Mouse (Mus musculus) forebrain, embryonic 11.5 days (tissue): Measurements from ENCODE around the gene Cdk5rap1. TPM values are rescaled to one million over a fixed set of nuclear protein-coding genes. Genes with fewer than 3 reads are reported as not detected.
A peak's percentile ranks its signal among the peaks of the same experiment; 100 is the strongest.

Source experiments
- ATAC-seq: fragments of 200-750 bp; cut with Nextera tagmentation; replicated peaks from 2 replicates; pipeline ENCODE4 v1.8.0; 2017; ENCODE audit warnings: moderate TSS enrichment; ENCODE audit not compliant: low FRiP score
- DNase-seq: peaks from one replicate; pipeline ENCODE4 v3.0.0-alpha.2; 2017; ENCODE audit warnings: low spot score
- H3K27ac ChIP-seq: fragments of 300-500 bp; sonication (generic); 2 replicates; pipeline ENCODE4 v1.5.1; 2014; ENCODE audit warnings: low read depth, low read length
- H3K27me3 ChIP-seq: fragments of 300-500 bp; sonication (generic); 2 replicates; pipeline ENCODE4 v1.6.1; 2014; ENCODE audit warnings: mild to moderate bottlenecking, low read length, mixed read lengths; ENCODE audit not compliant: control insufficient read depth, insufficient read depth
- H3K36me3 ChIP-seq: fragments of 300-500 bp; sonication (generic); 2 replicates; pipeline ENCODE4 v1.6.1; 2014; ENCODE audit warnings: mild to moderate bottlenecking, low read length, moderate library complexity, mixed read lengths; ENCODE audit not compliant: control insufficient read depth, insufficient read depth
- H3K4me1 ChIP-seq: fragments of 300-500 bp; sonication (generic); replicated peaks from 2 replicates; pipeline ENCODE4 v1.6.1; 2014; ENCODE audit warnings: low read length, mixed read lengths; ENCODE audit not compliant: control insufficient read depth, insufficient read depth
- H3K4me2 ChIP-seq: fragments of 300-500 bp; sonication (generic); 2 replicates; pipeline ENCODE4 v1.6.1; 2014; ENCODE audit warnings: low read depth, mild to moderate bottlenecking, low read length, moderate library complexity, mixed read lengths; ENCODE audit not compliant: severe bottlenecking
- H3K4me3 ChIP-seq: fragments of 300-500 bp; sonication (generic); 2 replicates; pipeline ENCODE4 v1.5.1; 2014; ENCODE audit warnings: low read depth, low read length
- H3K9ac ChIP-seq: fragments of 300-500 bp; sonication (generic); 2 replicates; pipeline ENCODE4 v1.6.1; 2014; ENCODE audit warnings: low read length
- H3K9me3 ChIP-seq: fragments of 300-500 bp; sonication (generic); 2 replicates; pipeline ENCODE4 v1.6.1; 2016; ENCODE audit warnings: low read length, mixed read lengths; ENCODE audit not compliant: control insufficient read depth
- WGBS: fragments of 180-500 bp; shearing (Covaris S2); extraction: QIAGEN DNeasy Blood & Tissue Kit; methylation state at CpG from one replicate; pipeline ENCODE4 v1.1.7; 2014; 5-methylcytosine and 5-hydroxymethylcytosine counted together
- polyA plus RNA-seq: library from polyadenylated mRNA; unstranded; fragments of >200 nt; fragmentation: Nextera tagmentation; extraction: Ambion mirVana; gene quantifications from 2 replicates; pipeline ENCODE4 v1.2.1, GENCODE M21; 2014

The Cdk5rap1 gene
- 15.0 and 17.0 TPM in 2 replicates for polyA plus RNA-seq

- DNase-seq = no peak
- H3K4me2 ChIP-seq = peak within 1 kb of the TSS; percentile 73
- 13% methylated on average over 9 of the region's 9 CpGs for WGBS
These were observed at the start of gene Cdk5rap1 for GRCm38 (mm10) chr2:154372842-154373500. Cdk5rap1 (minus strand) TSS chr2:154373010.

GRCm38 (mm10) chr2:154422181-154422580, 49.4 kb upstream of the Cdk5rap1 start:
- Histone ChIP-seq H3K36me3 (no peaks in the 10 kb centered on the region), H3K4me3 (no peak overlapping the region), H3K27me3 (no peaks in the 10 kb centered on the region; the same call in 1 of the 2 replicates), H3K9me3 (no peaks in the 10 kb centered on the region), H3K4me1 (peaks cover 9% of the 10 kb centered on the region; the same call in 1 of the 2 replicates), H3K9ac (no peak overlapping the region), H3K4me2 (no peak overlapping the region), H3K27ac (peak overlapping the region; percentile 20; the same call in 1 of the 2 replicates)
- no peak for DNase-seq
- no peak for ATAC-seq
- WGBS = 68% methylated on average over 5 of the region's 5 CpGs

More at GRCm38 (mm10) chr2:154372842-154373500, at the start of gene Cdk5rap1:
- Histone ChIP-seq H3K36me3 (no peaks in the 10 kb centered on the region), H3K9me3 (no peaks in the 10 kb centered on the region), H3K9ac (peak within 1 kb of the TSS; percentile 93), H3K27me3 (no peaks in the 10 kb centered on the region), H3K4me3 (peak within 1 kb of the TSS; percentile 79), H3K27ac (peak within 1 kb of the TSS; percentile 8; the same call in 1 of the 2 replicates), H3K4me1 (no peaks in the 10 kb centered on the region)
- peak; percentile 25; the same call in 1 of the 2 replicates for ATAC-seq

- 17% methylated on average over 7 of the region's 7 CpGs for WGBS
- Histone ChIP-seq H3K9me3 (no peaks in the 10 kb centered on the region), H3K4me3 (no peak overlapping the region), H3K4me2 (no peak overlapping the region), H3K4me1 (0 out of 2 replicates have a peak, but pooled peaks cover 7% of the 10 kb centered on the region), H3K27ac (peak overlapping the region; percentile 78), H3K9ac (no peak overlapping the region), H3K36me3 (no peaks in the 10 kb centered on the region), H3K27me3 (no peaks in the 10 kb centered on the region)
- peak; percentile 78 for ATAC-seq
- peak; percentile 75 for DNase-seq
These were observed 48.3 kb upstream of the Cdk5rap1 start for GRCm38 (mm10) chr2:154420942-154421731.

- H3K4me3 ChIP-seq = no peak overlapping the region
- H3K36me3 ChIP-seq = no peaks in the 10 kb centered on the region
- no peak overlapping the region for H3K9ac ChIP-seq
- no peak for ATAC-seq
- H3K4me1 ChIP-seq = 0 out of 2 replicates have a peak, but pooled peaks cover 5% of the 10 kb centered on the region
- no peak overlapping the region for H3K27ac ChIP-seq
- 75% methylated on average over 9 of the region's 9 CpGs for WGBS
- H3K4me2 ChIP-seq = no peak overlapping the region
- H3K9me3 ChIP-seq = no peaks in the 10 kb centered on the region
- no peak for DNase-seq
- no peaks in the 10 kb centered on the region for H3K27me3 ChIP-seq
These were observed 47.1 kb upstream of the Cdk5rap1 start for GRCm38 (mm10) chr2:154419631-154420515.

- 89% methylated on average over 7 of the region's 7 CpGs for whole genome bisulfite sequencing
- no peak for DNase-seq
- no peaks in the 10 kb centered on the region for H3K27me3 ChIP-seq
These were observed 45.2 kb upstream of the Cdk5rap1 start for GRCm38 (mm10) chr2:154418001-154418400.

GRCm38 (mm10) chr2:154417107-154417506, 44.3 kb upstream of the Cdk5rap1 start:
- ATAC-seq = no peak
- DNase-seq = peak; percentile 86
- Histone ChIP-seq H3K27me3 (no peaks in the 10 kb centered on the region), H3K4me3 (no peak overlapping the region), H3K9me3 (no peaks in the 10 kb centered on the region), H3K9ac (no peak overlapping the region), H3K4me2 (no peak overlapping the region), H3K4me1 (0 out of 2 replicates have a peak, but pooled peaks cover 5% of the 10 kb centered on the region), H3K36me3 (no peaks in the 10 kb centered on the region), H3K27ac (no peak overlapping the region)
- WGBS = 6% methylated on average over 3 of the region's 3 CpGs

More at GRCm38 (mm10) chr2:154418001-154418400, 45.2 kb upstream of the Cdk5rap1 start:
- H3K27ac ChIP-seq = no peak overlapping the region
- ATAC-seq = no peak
- H3K4me1 ChIP-seq = 0 out of 2 replicates have a peak, but pooled peaks cover 5% of the 10 kb centered on the region
- no peaks in the 10 kb centered on the region for H3K9me3 ChIP-seq
- H3K9ac ChIP-seq = no peak overlapping the region
- H3K4me3 ChIP-seq = no peak overlapping the region
- H3K4me2 ChIP-seq = no peak overlapping the region
- no peaks in the 10 kb centered on the region for H3K36me3 ChIP-seq

- no peak; the same call in 1 of the 2 replicates for ATAC-seq
These were observed 39.3 kb upstream of the Cdk5rap1 start for GRCm38 (mm10) chr2:154412018-154412666.

More at GRCm38 (mm10) chr2:154412018-154412666, 39.3 kb upstream of the Cdk5rap1 start:
- Histone ChIP-seq H3K9ac (no peak overlapping the region), H3K4me1 (no peaks in the 10 kb centered on the region; the same call in 1 of the 2 replicates), H3K27me3 (peaks cover 1% of the 10 kb centered on the region; the same call in 1 of the 2 replicates), H3K27ac (no peak overlapping the region), H3K36me3 (no peaks in the 10 kb centered on the region), H3K9me3 (no peaks in the 10 kb centered on the region), H3K4me2 (no peak overlapping the region), H3K4me3 (no peak overlapping the region)
- no peak for DNase-seq
- 64% methylated on average over 7 of the region's 7 CpGs for WGBS
